Mouse (Mus musculus) urinary bladder, postnatal 10 days (tissue): ENCODE data around the gene Vcl.

Source experiments
- DNase-seq: peaks from one replicate; pipeline ENCODE4 v3.0.0; 2022; ENCODE audit warnings: low spot score

Vcl gene

DNA sequence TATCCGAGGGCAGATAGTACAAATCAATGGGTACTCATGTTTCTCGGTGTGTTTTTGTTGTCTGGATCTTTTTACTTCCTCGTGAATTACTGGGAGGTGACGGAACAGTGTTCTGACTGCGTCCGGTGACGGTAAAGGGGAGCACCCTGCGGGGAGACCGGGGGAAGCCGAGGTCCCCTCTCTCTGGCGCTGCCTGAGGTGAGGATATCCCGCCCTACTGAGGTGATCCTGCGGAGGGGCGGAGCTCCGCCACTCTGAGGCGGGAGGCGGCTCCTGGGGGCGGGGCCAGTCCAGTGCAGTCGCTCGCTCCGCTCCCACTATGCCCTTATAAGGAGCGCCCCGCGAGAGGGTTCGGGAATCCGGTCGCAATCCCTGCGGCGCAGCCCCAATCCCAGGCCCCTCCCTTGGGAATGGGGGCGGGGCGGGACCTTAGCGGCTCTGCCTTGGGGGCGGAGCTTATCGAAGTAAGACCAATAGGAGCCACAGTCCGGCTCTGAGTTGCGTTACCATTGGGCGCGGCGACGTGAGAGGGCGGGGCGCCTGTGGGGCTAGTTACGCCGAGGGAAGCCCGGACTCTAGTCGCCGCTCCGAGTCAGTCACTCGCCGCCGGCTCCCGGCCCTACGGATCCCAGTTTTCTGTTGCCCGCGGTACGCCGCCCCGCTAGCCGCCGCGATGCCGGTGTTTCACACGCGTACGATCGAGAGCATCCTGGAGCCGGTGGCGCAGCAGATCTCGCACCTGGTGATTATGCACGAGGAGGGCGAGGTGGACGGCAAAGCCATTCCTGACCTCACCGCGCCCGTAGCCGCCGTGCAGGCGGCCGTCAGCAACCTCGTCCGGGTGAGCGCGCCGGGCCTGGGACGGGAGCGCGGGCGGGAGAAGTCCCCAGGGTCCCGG is at the start of gene Vcl:
Vcl (plus strand) TSS at position 551 of the 898 bp plus-strand sequence.
- DNase-seq = peak; percentile 98

DNA sequence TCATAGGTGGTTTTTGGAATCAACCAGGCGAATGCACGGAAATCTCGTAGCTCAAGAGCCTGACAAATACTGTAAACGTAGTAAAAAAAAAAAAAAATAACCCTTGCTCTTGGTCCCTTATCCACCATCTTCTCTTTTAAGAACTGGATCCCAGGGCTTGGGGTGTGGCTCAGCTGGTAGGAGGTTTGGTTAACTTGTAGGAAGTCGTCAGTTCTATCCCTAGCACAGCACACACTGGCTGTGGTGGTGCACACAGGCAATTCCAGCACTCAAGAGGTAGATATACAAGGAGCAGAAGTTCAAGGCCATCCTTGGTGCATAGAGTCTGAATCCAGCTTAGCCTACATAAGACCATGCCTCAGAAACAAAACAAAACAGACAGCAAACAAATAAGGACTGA is 44.5 kb upstream of the Vcl start:
- no peak for DNase-seq

DNA sequence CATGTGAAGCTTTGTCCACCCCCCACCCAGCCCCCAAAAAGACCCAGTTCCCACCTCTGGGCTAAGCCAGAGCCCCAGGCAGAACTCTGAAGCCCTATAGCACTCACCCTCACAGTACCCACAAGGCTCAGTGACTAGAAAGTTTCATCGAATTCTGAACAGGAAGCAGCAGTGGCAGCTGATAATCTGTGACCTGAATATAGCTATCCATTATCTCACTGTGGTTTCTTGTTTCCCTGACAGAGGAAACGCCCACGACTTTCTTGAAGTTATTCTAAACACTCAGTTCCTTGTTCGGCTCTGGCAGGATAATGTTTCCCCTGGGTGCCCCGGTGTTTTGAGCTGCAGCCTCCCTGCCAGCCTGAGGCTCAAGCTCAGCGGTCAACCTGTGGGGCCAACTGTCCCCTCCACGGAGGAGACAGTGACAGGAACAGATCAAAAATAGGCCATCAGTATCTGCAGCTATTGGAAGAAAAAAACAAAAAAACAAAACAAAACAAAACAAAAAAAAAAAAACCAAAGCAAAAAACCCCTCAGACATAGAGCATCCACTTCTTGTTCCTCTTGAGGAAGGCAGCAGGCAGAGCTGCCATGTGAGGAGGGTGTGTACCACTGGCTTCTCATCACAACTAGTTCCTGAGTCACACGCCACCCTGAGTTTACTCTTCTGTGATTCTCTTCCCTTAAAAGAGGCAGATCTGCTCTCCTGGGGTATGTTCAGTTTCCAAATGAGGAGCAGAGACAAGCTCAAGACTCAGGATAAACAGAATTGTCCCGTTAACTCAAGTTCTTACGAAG is 43.9 kb upstream of the Vcl start:
- no peak for DNase-seq

DNA sequence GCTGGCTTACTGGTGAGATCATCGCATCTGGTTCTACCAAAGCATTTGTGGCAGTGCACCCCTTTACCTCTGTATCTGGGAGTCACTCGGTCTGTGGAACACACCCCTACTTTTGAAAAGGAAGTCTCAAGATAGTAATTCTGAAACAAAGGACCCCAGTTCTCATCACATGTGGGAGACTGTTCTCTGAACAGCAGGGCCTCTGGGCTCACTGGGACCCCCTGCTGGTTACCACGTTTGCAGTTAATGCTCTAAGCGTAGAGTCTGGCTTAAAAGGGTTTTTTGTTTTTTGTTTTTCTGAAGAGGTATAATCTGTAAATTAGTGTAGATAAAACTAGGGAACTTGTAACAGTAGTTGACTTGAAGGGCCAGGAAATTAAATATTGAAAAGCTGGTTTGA is 42.9 kb upstream of the Vcl start:
- no peak for DNase-seq

DNA sequence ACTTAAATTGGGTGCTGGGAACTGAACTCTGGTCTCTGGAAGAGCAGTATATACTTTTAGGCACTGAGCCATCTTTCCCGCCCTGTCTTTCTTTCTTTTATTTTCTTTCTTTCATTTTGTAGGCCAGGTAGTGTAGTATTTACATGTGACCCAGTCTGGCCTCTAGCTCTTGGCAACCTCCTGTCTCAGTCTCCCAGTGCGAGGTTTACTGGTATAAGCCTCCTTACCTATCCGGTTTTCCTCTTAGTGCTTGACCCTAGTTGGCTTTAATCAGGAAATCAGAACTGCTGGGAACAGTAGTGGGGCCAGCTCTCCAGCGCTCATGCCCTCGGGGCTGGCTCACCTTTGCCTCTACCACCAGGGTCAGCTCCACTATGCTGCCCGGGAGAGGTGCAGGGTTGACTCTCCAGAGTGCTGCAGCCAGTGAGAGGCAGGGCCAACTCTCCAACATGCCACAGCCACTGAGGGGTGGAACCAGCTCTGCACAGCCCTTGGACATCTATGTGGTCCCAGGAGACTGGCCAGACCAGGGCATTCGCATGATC is 41.6 kb upstream of the Vcl start:
- no peak for DNase-seq

DNA sequence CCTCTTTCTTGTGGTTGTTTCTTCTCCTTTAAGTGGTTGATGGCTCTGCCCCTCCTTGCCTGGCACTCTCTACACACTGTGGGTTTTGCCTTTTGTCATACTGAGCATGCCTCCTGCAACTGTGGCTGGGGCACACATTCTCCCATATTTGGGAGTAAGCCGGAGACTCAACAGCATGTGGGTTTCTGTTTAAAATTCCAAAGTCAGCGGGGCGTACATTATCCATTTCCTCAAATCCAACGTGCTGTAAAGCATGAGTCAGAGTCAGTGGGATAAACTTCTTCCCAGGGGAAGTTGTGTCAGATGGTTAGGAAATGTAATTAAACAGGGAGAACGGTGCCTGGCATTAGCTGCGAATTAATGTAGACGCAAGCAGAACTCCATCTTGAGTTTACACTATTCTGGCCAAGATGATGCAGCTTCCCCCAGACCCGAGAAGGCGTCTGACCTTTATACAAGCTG is 37.2 kb upstream of the Vcl start:
- DNase-seq = no peak

DNA sequence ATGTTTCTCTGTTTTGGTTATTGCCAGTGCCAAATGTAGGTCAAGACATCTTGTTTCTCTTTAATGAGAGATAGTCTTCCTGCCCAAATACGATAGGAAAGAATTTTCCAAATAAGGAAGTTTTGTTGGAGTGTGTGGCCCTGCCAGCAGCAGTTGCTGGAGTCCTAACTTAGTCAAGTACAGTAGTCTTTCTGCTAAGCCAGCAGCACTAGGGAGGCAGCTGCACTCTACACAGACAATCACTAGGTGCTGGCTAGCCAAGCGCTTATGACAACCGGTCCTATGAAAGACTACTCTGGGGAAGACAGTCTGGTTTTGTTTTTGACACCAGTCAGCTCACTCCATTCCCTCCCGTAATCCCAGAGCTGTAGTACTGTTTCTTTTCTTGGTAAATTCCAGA is 35.4 kb upstream of the Vcl start:
- no peak for DNase-seq

DNA sequence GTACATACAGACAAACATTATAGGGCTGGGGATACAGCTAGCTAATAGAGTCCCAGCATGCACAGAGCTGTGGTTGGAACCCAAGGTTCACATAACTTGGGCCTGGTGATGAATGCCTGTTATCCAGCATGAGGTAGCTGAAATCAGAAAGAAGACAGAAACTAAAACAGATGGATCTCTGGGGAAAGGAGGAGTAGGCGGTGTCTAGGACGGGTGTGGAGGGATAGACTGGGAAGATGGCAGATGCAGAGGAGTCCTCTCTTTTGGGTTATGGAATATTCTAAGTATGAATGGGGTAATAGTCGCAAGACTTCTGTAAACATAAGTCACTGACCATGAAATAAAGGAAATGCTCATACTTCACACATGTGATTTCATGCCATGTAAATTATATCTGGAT is 27.9 kb upstream of the Vcl start:
- DNase-seq = no peak

DNA sequence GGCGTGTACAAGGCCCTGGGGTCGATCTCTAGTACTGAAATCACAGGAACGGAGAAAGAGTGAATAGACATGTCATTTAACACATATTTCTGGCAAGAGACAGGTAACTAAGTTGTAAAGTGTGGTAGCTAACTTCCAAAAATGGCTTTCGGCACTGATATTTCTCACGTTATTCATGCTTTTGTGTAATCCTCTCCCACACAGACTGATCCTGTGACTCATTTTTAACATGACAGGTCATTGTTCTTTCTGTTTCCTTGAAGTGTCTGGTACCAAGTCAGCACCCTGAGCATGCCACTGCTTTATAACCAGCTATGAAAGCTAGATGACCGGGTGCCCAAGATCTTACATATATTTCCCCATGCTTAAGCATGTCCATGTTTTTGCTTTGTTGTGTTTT is 26.1 kb upstream of the Vcl start:
- DNase-seq = no peak

DNA sequence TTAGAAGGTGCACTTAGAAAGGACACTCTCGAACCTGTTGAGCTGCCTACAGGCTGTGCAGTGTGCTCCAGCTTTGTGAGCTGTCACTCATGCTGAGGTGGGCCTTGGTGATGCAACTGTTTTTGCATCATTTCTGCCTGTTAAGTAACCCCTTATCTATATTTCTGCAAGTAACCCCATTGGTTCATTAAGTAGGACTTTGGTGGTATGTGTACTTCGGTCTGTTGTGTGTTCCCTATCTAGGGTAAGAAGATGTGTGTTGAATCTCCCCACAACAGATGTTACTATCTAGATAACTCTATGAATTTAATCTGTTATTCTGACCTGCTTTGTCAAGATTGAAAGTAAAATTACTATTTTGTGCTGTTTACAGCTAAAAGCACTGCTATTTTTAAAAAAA is 17.4 kb upstream of the Vcl start:
- DNase-seq = no peak

DNA sequence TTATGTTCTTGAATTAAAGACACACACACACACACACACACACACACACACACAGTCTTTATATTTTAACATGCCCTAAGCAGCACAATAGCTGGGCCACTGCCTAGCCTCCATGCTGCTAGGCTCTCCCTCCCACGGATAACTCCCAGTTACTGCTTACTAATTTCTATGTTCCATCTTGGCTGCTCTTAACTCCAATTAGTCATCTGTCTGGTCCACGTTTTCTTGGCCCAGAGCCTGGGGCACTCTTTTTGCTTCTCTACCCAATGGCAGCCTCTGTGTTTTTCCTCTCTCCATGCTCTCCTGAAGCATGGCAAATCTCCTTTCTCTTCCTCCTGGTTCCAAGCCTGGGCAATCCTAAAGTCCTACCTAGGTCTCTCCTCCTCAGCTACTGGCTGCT is 14.8 kb upstream of the Vcl start:
- no peak for DNase-seq

DNA sequence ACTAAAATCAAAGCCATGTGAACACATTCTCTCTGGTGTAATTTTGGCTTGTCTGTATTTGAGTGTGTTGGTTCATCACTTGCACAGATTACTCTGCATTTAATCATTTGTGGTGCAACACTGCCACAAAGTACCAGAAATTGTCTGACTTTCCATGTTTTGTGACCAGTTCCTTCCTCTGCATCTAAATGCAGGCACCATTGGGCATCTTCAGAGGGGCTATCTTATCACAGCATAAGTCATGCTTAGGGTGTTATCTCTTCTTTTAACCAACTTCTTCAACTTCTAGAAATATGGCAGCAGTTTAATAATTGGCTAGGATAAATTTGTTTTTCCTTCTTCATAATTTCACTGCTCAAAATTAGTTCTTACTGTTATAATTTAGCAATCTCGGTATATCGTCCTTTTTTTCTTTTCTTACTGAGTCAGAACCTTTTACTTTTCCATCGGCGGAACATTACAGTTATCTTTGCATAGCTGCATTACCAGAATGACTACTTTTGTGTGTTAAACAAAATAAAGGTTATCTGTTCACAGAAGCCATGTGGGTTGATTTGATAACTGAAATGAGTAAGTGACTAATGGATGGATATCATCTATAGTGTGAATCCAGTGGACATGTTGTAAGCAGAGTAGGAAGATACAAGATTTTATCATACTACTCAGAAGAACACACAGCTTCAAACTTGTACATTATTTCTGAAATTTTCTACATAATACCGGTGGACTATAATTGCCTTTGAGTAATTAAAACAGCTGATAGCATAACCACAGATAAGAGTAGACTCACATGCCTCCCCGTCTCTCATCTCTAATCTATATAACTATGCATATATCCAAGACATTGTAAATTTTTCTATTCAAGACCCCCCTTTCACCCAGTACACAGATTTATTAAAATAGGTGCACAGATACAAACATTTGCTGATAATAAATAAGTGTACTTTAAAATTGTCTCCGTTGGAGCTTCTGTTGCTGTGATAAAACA is 12.3 kb upstream of the Vcl start:
- DNase-seq = no peak

DNA sequence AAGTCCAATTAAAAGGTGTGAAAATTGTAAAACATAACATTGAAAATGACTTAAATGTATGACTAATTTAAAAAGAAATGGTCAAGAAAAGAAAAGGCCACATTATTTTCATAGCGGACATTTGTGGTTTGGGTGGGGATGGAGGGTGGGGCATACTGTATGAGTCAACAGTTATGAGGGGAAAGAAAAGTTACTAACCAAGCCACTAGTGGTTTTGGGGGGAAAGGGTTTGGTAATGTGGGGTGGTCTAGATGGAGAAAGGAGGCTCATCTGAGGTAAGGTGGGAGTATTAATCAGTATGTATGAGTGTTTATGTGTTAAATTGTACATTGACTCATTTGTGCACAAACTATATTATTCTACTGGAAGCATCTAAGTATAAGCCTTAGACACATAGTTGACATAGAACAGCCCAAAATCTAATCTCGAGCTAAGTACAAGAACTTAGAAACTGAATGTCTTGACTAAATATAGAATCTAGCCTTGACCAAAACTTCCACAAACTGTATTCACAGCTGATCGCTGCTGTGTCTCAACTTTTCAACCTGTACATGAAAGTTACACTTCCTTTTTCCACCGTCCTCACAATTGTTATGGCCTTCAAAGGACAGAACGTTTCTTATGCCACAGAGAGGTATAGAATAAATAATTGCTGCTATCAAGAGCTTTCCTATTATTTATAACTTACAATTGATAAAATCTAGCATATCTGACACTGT is 5.0 kb upstream of the Vcl start:
- no peak for DNase-seq

DNA sequence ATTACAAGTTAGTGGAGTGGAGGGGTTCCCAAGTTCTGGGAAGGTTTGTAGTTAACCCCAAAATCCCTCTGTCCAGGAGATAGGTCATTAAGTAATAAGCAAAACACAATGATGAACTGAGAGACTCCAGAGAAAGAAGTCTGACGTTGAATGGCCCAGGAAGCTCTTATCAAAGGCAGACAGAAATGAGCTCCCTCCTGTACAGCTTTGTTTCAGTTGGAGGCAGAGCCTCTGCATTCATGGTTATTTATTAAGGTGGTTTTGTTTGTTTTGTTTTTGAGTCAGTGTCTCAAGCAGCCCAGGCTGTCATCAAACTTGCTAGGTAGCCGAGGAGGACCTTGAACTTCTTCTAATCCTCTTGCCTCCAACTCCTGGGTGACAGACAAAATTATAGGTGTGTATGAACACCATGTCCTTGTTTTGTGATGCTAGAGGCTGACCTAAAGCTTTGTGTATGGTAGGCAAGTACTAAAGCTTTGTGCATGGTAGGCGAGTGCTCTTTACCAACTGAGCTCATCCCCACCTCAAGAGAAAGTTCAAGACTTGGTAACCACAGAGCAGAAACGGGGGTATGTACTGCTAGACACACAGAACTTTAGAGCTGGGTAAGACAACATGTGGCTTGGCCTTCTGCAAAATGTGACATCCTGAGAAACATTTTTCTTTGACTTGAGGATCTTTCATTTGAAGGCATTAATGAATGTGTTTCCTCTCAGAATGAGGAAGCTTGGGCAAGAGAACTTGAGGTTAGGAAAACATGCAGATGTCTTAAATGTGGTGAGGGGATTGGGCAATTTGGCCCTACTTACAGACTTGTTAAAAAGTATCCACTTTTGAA is 1.5 kb upstream of the Vcl start:
- no peak for DNase-seq

DNA sequence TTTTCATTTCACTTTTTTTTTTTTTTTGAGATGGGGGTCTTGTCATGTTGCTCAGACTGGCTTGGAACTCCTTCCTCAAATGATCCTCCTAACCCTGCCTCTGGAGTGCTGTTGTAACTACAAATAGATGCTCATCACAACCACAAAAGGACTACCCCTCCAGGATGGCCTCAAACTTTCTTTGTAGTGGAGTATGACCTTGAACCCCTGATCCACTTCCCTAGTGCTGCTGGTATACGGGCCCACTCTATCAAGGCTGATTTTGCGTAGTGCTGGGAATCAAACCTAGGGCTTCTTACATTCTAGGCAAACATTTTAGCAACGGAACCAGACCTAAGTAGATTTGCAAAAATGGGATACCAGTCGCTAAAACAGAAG is 901 bp upstream of the Vcl start:
- DNase-seq = no peak

DNA sequence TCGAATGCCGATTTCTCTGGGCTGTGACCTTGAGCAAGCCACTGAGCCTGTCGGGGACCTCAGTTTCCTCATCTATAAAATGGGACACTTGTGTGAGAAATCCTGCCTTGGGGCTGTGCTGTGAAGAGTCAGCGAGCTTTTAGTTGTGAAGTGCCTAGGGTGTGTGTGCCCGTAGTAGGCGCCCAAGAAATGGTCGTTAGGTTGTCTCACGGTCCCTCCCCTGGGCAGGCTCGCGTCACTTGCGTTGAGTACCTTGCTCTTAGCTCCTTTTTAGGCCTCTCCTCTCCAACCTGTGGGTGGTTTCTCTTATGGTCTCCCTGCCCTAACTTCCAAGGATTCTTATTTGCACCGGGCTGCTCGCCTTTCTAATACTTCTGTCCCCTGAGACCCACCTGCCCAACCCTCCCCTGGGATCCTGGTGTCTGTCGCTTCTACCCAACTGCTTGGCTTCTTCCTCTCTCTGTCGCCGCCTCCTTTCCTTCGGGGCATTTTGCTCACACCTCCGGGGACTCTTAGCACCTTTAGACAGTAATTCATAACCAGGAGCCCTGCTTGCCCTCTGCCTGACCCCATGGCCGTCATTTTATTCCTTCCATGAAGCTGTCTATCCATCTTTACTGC is 726 bp downstream of the Vcl start:
- no peak for DNase-seq

DNA sequence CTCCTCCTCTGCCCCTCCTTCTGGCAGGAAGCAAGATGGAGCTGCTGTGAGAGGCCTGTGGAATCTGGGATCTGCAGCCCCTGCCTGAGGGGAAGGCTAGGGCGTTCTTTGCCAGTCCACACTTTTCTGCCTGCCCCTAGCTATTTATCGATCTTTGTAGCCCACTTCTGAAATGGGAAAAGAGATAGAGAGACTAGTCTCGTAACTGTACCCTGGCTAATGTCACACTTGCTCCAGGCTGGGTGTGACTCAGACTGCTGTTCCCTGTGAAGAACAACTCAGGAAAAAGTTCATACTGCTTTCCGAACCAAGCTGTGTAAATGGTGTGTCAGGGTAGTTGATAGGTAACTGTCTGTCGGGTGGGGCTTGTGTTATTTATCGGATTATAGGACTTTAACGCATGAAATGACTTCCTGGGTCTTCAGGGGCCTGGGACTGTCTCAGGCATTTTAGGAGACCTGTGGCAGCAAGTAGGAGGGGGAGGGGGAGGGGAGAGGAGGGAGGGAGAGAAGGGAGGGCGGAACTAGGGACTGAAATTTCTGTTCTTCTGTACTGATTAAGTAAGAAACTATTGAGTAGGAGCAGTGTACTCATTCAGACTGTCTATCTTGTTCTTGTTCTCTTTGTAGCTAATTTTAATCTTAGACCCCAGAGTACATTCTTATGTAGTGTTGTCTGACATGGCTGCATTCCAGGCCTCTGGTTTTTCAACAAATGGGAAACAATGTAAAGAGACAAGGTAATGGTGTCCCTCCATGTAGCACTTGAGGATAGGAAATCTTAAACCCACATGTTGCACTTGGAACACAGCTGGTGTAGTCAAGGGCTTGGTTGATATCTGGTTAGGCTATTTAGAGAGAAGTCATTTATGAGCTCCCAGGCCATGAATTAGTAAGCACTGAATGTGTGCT is 1.5 kb downstream of the Vcl start:
- DNase-seq = no peak

DNA sequence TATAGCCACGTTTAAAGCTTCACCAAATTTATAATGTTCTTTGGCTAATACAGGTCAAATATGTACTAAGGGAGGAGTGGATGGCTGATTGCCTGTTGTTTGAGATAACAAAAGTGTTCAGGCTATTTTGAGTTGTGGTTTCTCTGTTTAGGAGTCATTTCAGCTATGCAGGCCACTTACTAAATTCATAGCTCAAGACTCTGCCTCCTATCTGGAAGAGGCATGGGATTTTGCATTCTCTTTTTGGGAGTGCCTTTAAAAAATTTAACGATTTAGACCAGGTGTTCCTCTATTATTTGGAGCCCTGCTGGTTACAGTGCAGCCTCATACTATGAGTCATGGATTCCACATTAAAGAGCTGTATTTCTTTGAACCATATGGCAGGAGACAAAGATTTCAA is 9.2 kb downstream of the Vcl start:
- DNase-seq = no peak

DNA sequence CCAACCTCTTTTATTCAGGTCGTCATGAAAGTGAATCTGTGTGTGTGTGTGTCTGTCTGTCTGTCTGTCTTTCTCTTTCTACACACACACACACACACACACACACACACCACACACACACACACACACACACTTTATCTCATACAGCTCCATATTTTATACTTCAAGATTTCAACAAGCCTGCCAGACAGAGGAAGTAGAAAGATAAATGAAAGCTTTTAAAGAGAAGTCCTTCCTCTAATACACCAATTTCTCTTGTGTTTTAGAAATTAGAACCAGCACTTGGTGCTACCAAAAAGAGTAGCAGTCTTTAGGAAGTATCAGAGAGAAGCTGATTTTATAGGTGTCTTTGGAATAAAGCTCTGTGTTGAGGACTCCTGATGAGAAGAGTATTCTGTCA is 9.7 kb downstream of the Vcl start:
- DNase-seq = no peak
